Mouse (Mus musculus) retina, embryonic 14.5 days (tissue): ENCODE results near the gene Rsbn1.

ENCODE experiments used
- DNase-seq: peaks from one replicate; pipeline ENCODE4 v3.0.0-alpha.2; 2015; ENCODE audit warnings: low spot score

The Rsbn1 gene

GRCm38 (mm10) chr3:103914010-103914669 lies at the start of gene Rsbn1:
TSS of gene Rsbn1 (plus strand) at chr3:103914120.
- peak; percentile 97 for DNase-seq

GRCm38 (mm10) chr3:103864200-103864599 lies 49.7 kb upstream of the Rsbn1 start:
- no peak for DNase-seq

- no peak for DNase-seq
These were observed 46.4 kb upstream of the Rsbn1 start for GRCm38 (mm10) chr3:103867424-103867971.

- no peak for DNase-seq
These were observed 45.9 kb upstream of the Rsbn1 start for GRCm38 (mm10) chr3:103868008-103868407.

- DNase-seq = no peak
These were observed 41.2 kb upstream of the Rsbn1 start for GRCm38 (mm10) chr3:103872663-103873098.

- no peak for DNase-seq
These were observed 39.6 kb upstream of the Rsbn1 start for GRCm38 (mm10) chr3:103874329-103874728.

GRCm38 (mm10) chr3:103885946-103886345 lies 28.0 kb upstream of the Rsbn1 start:
- DNase-seq = no peak

GRCm38 (mm10) chr3:103887581-103887980 lies 26.3 kb upstream of the Rsbn1 start:
- peak; percentile 75 for DNase-seq

- no peak for DNase-seq
These were observed 20.5 kb upstream of the Rsbn1 start for GRCm38 (mm10) chr3:103893374-103893773.

- peak; percentile 39 for DNase-seq
These were observed 9.2 kb upstream of the Rsbn1 start for GRCm38 (mm10) chr3:103904705-103905104.

- no peak for DNase-seq
These were observed 6.4 kb upstream of the Rsbn1 start for GRCm38 (mm10) chr3:103907335-103908030.

- DNase-seq = no peak
These were observed 5.1 kb upstream of the Rsbn1 start for GRCm38 (mm10) chr3:103908781-103909180.

GRCm38 (mm10) chr3:103913451-103913961 lies 414 bp upstream of the Rsbn1 start:
- DNase-seq = peak; percentile 34

- DNase-seq = peak; percentile 73
These were observed 1.0 kb downstream of the Rsbn1 start for GRCm38 (mm10) chr3:103914732-103915508.

- DNase-seq = no peak
These were observed 1.6 kb downstream of the Rsbn1 start for GRCm38 (mm10) chr3:103915509-103915896.

- no peak for DNase-seq
These were observed 2.4 kb downstream of the Rsbn1 start for GRCm38 (mm10) chr3:103916205-103916838.

GRCm38 (mm10) chr3:103916839-103917237 lies 2.9 kb downstream of the Rsbn1 start:
- no peak for DNase-seq

GRCm38 (mm10) chr3:103920094-103920493 lies 6.2 kb downstream of the Rsbn1 start:
- no peak for DNase-seq

GRCm38 (mm10) chr3:103925302-103925701 lies 11.4 kb downstream of the Rsbn1 start:
- DNase-seq = no peak

- peak; percentile 46 for DNase-seq
These were observed 13.6 kb downstream of the Rsbn1 start for GRCm38 (mm10) chr3:103927511-103927910.

GRCm38 (mm10) chr3:103944794-103945562 lies 31.1 kb downstream of the Rsbn1 start:
- no peak for DNase-seq
